Mouse (Mus musculus) gastrocnemius, postnatal 10 days (tissue): ENCODE results near the gene Chrnb4. TPM values are rescaled to one million over a fixed set of nuclear protein-coding genes. Genes with fewer than 3 reads are reported as not detected.

Experiments
- DNase-seq: peaks from one replicate; pipeline ENCODE4 v3.0.0; 2021; ENCODE audit warnings: mixed read lengths
- total RNA-seq, 2 experiments: library from RNA; stranded (reverse); gene quantifications; 2 replicates each; pipeline ENCODE4 v1.2.3; 2021

Chrnb4 gene
- total RNA-seq, 2 experiments from 2014 or later: 0.09 TPM; not detected in 1

GRCm38 (mm10) chr9:55023326-55023725 is 25.3 kb downstream of the Chrnb4 start:
- DNase-seq: no peak

- no peak for DNase-seq
Measured at GRCm38 (mm10) chr9:55016926-55017325, 31.7 kb downstream of the Chrnb4 start.

- no peak for DNase-seq
Measured at GRCm38 (mm10) chr9:55010588-55011350, 37.8 kb downstream of the Chrnb4 start.

- DNase-seq: no peak
Measured at GRCm38 (mm10) chr9:55009692-55010091, 38.9 kb downstream of the Chrnb4 start.

GRCm38 (mm10) chr9:55003609-55004008 is 45.0 kb downstream of the Chrnb4 start:
- DNase-seq: no peak

GRCm38 (mm10) chr9:54995645-54996044 is 52.9 kb downstream of the Chrnb4 start:
- no peak for DNase-seq

- no peak for DNase-seq
Measured at GRCm38 (mm10) chr9:54994381-54994780, 54.2 kb downstream of the Chrnb4 start.

GRCm38 (mm10) chr9:54990362-54990761 is 58.2 kb downstream of the Chrnb4 start:
- DNase-seq: no peak

- DNase-seq: no peak
Measured at GRCm38 (mm10) chr9:54982401-54982800, 66.2 kb downstream of the Chrnb4 start.

- peak; percentile 18 for DNase-seq
Measured at GRCm38 (mm10) chr9:54981291-54982191, 67.0 kb downstream of the Chrnb4 start.

- no peak for DNase-seq
Measured at GRCm38 (mm10) chr9:54980674-54981073, 67.9 kb downstream of the Chrnb4 start, which contains the start of gene Chrna5. Gene Chrna5 (plus strand): TSS chr9:54980880.

Other genes with a start within 250 kb of the Chrnb4 start
- gene Ireb2, start 185.0 kb downstream of the Chrnb4 start, total RNA-seq: 10 to 100 TPM; 31.6 to 36.2 TPM
- gene Hykk, start 131.5 kb downstream of the Chrnb4 start, total RNA-seq: 1 to 10 TPM; 2.0 to 3.0 TPM
- 100 to 1,000 TPM; 164 to 166 TPM for gene Psma4, start 98.0 kb downstream of the Chrnb4 start, total RNA-seq
- not detected for gene AY074887, start 97.8 kb downstream of the Chrnb4 start, total RNA-seq
- gene Chrna5, start 67.9 kb downstream of the Chrnb4 start, total RNA-seq: not detected
- gene Chrna3, start 22.2 kb downstream of the Chrnb4 start, total RNA-seq: under 1 TPM in 1 of 2 experiments, not detected in 1; 0.07 TPM
- gene Ube2q2, start 100.1 kb upstream of the Chrnb4 start, total RNA-seq: 10 to 100 TPM; 25.8 to 27.2 TPM
- gene Fbxo22, start 160.1 kb upstream of the Chrnb4 start, total RNA-seq: 10 to 100 TPM; 20.2 to 21.5 TPM